Mouse (Mus musculus) regulatory T cell (primary cell): ENCODE data around the gene Olfr1424.
"Not testable (repeated sequence)": the region's sequence is repeated elsewhere in the genome, so short reads cannot be mapped to it uniquely, and the experiment has no call there.

Experiments
- in situ Hi-C: fragments of 300-600 bp; cut with MboI, MseI; formaldehyde crosslinking; loops from one replicate; pipeline ENCODE4 v1.15.1; 2025; ENCODE audit warnings: high pct_unique_total_duplicates

Gene Olfr1424

DNA sequence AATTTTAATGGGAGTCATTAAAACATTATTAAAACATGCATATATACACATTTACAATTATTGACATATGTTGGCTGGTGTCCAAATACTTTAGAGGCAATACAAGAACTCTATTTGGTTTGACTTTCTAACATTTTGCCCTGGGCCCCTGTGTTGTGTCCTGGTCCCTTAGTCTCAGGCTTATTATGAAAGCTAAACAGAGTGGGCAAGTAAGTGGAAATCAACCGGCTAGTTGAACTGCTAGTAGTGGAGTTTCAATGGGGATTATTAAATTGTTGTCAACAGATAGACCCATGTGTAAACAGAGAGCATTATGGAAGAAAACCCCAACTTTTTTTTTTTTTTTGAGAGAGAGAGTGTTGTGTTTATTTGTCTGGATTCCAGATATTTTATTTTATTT lies at the start of gene Olfr1424:
Gene Olfr1424, minus strand, starts transcription at position 101 of the 400 bp plus-strand sequence.
- in situ Hi-C loops = not testable (repeated sequence)

DNA sequence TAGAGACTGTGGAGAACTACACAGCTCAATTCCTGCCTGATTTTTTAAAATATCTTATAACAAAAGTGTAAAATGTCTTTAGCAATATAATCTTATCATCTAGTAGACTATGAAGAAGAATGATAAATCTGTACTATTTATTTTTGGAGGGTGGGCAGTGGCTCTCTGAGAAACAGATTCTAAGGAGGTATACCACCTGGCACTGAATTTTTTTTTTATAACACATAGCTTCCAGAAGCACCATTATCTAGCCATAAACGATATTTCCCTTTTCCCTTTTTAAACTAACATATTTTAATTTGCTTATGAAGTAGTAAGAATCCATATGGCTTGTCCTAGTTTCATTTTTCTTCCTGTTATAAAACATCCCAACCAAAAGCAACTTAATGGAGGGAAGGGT lies 42.1 kb upstream of the Olfr1424 start:
- in situ Hi-C loops = no loop called here

DNA sequence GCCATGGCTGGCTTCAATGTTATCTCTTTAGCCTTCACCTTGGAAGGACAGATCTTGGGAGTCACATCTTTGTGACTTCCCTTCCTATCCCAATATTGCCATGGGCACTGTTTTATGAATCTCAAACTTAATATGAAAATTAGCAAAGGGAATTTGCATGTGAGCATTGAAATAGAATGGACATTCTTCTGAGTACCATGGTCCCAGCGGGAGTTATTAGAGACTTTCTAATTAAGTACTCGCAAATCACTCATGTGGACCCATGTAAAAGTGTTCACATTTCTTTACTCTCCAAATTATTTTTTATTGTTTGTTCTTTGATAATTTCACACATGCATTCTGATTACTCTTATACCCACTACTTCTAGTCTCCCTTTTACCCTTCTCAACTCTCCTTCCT lies 40.8 kb upstream of the Olfr1424 start, which contains the start of gene Olfr1427:
Gene Olfr1427, minus strand, starts transcription at position 101 of the 400 bp plus-strand sequence.
- in situ Hi-C loops = no loop called here

DNA sequence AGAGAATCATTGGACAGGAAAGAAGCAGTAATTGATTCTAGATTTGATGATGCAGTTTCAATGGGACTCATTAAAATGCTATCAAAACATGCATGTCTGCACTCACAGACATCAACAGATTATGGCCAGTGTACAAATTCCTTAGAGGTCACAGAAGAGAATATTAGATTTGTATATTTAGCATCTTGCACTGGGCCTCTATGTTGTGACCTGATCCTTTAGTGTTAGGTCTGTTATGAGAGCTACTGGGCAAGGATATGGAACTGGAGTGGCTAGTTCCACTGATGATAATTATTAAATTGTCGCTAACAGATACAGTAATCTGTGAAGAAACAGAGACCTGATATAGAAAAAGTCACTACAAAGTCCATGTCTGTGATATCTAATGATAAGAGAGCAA lies 29.4 kb upstream of the Olfr1424 start, which contains the start of gene Olfr1426:
Gene Olfr1426, minus strand, starts transcription at position 101 of the 400 bp plus-strand sequence.
- in situ Hi-C loops = no loop called here

DNA sequence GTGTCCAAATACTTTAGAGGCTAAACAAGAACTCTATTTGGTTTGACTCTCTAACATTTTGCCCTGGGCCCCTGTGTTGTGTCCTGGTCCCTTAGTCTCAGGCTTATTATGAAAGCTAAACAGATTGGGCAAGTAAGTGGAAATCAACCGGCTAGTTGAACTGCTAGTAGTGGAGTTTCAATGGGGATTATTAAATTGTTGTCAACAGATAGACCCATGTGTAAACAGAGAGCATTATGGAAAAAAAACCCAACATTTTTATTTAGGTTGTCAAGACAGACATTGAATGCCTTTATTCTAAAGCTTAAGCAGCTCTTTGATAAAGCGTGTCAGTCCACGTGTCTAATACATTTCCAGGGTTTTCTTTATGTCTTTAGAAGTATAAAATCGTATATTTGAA lies 15.1 kb upstream of the Olfr1424 start, which contains the start of gene Olfr1425:
Gene Olfr1425, minus strand, starts transcription at position 101 of the 400 bp plus-strand sequence.
- in situ Hi-C loops = not testable (repeated sequence)

- in situ Hi-C loops = not testable (repeated sequence)
These were observed 7.1 kb upstream of the Olfr1424 start for GRCm38 (mm10) chr19:12069546-12069945.

DNA sequence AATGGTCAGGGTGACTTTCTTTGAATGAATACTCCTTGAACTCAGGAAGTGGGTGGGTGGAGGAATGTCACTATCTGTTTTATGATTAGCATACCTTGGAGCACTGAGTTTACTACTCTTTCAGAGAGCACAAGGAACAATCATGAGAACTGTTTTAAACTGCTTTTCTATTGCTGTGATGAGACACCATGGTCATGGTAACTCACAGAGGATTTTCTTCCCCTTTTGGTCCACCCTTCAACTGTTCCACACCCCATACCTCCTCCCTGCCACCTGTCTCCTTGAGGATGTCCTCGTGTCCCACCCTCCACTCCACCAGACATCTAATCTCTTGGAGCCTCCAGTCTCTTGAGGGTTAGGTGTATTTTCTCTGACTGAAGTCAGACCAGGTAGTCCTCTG lies 5.3 kb upstream of the Olfr1424 start:
- in situ Hi-C loops = not testable (repeated sequence)

DNA sequence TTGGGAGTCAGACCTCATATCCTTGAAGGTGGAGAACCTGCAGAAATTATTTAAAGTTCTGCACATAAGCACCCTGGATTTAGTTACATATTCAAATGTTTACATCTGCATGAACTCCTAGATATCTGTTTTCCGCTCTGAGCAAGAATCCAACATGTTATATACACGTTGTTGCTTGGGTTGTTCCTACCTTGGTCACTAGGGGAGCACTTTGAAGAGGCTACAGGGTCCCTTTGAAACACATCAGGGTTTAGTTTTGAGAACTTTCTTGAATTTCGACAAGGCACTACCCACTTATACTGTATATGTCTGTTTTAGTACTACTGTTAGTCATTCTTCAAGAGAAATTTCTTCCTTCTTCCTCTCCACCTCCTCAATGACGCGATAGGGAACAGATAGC lies 19.3 kb downstream of the Olfr1424 start:
- in situ Hi-C loops = no loop called here

GRCm38 (mm10) chr19:12041217-12041616 lies 21.3 kb downstream of the Olfr1424 start, which contains the start of gene Olfr1423:
Gene Olfr1423, minus strand, starts transcription at chr19:12041317.
- in situ Hi-C loops = no loop called here

- in situ Hi-C loops = no loop called here
These were observed 24.8 kb downstream of the Olfr1424 start for GRCm38 (mm10) chr19:12037727-12038126.

DNA sequence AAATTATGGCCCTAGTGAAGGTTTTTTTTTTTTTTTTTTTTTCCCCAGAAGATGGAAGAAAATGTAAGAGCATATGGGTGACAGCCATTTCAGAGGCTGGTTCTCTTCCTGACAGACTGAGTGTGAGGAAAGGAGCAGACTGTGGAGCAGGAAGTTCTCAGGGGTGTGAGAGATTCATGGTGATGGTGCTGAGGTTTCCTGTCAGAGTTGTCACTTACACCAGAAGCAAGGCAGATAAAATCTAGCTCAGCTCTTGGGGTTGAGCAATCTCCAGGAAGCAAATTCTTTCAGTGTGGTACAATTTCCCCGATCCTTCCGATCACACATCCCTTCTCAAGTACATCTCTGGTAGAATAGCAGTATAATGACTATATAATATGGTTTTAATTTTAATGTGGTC lies 35.9 kb downstream of the Olfr1424 start:
- in situ Hi-C loops = no loop called here

DNA sequence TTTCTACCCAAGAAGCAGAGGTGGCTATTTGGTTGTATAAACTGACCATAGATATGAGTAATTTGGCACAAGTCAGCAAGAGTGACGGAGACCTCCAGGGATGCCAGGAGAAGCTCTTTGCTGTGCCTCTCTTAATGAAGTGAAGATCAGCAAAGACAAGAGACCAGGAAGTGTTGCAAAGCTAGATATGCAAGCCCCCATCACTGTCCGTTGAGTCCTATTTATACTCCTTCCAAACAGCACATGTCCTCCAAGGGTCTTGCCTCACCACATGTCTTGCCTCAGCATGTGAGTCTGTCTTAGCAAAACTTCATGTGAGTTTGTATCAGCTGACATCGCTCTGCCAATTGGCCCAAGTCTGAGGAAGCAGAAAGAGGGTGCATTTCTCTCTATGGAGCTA lies 37.1 kb downstream of the Olfr1424 start:
- in situ Hi-C loops = no loop called here

GRCm38 (mm10) chr19:12024149-12024548 lies 38.3 kb downstream of the Olfr1424 start:
- in situ Hi-C loops = loop anchor here (25.0 kb wide), 3 partner anchors 537 to 788 kb away; partner anchors contain the start of genes Gm4952 and Gm8369

DNA sequence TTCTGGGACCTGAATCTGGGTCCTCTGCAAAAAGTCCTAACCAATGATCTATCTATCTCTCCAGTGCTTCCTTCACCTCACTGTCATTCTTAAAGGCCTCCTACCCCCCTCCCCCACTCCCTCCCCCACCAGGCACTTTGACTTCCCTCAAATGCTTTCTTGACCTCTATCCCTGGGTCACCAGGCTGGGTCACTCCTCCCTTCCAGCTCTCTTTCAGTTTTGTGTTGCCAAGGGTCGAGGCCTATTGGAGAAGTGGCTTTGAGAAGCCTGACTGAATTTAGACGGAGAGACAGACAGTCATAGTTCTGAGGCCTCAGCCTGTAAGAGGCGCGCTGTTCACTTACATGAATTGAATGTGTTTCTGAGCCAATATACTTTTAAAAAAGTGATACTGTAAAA lies 46.3 kb downstream of the Olfr1424 start:
- in situ Hi-C loops = loop anchor here (25.0 kb wide), 3 partner anchors 529 to 796 kb away; partner anchors contain the start of genes Gm4952 and Gm8369

- in situ Hi-C loops = loop anchor here (25.0 kb wide), 3 partner anchors 528 to 797 kb away; partner anchors contain the start of genes Gm4952 and Gm8369
These were observed 46.8 kb downstream of the Olfr1424 start for GRCm38 (mm10) chr19:12015708-12016107.

DNA sequence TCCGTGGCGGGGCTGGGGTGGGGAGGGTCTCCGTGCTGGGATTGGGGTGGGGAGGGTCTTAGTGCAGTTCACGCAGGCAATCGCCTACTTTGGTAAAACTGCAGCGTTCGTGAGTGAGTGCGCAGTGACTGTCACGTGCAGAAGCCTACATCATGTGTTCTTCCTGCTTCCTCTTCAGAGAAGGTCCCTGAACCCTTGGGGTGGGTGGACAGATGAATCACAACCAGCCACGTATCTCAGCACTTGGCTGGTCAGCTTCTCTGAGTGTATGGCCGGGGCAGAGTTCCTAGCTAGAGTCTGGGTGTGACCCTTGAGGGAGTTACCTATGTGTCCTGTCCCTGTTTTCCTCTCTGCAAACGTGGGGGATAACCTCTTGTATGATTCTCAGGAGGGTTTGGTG lies 49.3 kb downstream of the Olfr1424 start:
- in situ Hi-C loops = loop anchor here (25.0 kb wide), 3 partner anchors 526 to 799 kb away; partner anchors contain the start of genes Gm4952 and Gm8369

DNA sequence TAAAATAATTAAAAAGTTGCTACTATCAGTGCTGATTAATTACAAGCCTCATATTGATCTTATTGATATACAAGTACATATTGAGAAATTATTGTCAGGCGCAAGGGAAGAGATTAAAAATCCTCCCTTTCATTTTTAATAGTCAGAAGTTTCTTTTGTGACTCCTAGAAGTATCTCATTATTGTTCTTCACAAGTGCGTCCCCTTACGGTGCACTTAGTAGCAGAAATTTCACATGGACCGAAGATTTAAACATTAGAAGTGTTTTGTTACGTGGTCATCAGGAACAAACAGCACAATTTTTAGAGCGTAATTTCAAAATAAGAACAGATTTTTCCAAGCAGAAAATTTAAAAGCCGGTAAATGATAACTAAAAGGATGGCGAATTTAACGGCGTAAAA lies 49.9 kb downstream of the Olfr1424 start:
- in situ Hi-C loops = loop anchor here (25.0 kb wide), 3 partner anchors 525 to 800 kb away; partner anchors contain the start of genes Gm4952 and Gm8369

- in situ Hi-C loops = loop anchor here (25.0 kb wide), 3 partner anchors 525 to 800 kb away; partner anchors contain the start of genes Gm4952 and Gm8369
These were observed 50.6 kb downstream of the Olfr1424 start for GRCm38 (mm10) chr19:12011560-12012556.

- in situ Hi-C loops = loop anchor here (25.0 kb wide), 3 partner anchors 524 to 801 kb away; partner anchors contain the start of genes Gm4952 and Gm8369
These were observed 51.4 kb downstream of the Olfr1424 start for GRCm38 (mm10) chr19:12010916-12011559.

DNA sequence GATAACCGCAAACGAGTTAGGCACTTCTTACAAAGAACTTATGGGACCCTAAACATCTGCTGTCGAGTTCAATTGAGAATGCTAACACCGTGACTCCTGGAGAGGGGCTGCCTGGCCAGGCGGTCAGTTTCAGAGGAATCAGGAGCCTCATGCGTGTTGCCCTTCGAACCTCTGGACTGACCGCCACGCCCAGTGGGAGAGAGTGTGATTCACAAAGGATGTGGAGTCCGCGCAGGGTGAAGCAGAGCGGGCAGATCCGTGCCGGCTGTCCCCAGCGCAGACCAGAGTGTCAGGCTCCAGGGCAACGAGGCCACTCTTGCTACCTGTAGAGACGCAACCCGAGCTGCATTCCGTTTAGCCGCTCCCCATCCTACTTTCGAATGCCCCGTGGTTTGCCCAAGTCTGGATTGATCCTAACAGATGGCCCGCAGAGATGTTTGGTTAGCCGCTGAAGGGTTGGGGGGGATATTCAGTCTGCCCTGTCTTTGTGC lies 52.2 kb downstream of the Olfr1424 start:
- in situ Hi-C loops = loop anchor here (25.0 kb wide), 3 partner anchors 523 to 802 kb away; partner anchors contain the start of genes Gm4952 and Gm8369
